Mouse (Mus musculus): ENCODE measurements around the gene Necap2.

GRCm38 (mm10) chr4:141021614-141021929 lies 56.6 kb downstream of the Necap2 start:
- TF ChIP-seq POLR2A (IDR thresholded peaks at IDR 0.05; ENCODE audit: control insufficient read depth, extremely low read depth, insufficient read depth, low read length, poor library complexity): no peak
- TF ChIP-seq CTCF (IDR thresholded peaks at IDR 0.05; ENCODE audit: borderline replicate concordance, control insufficient read depth, extremely low read depth, insufficient read depth, low read length, poor library complexity): no peak
